Mouse (Mus musculus): ENCODE measurements around the gene Tmem120b. TPM values are rescaled to one million over a fixed set of nuclear protein-coding genes. Genes with fewer than 3 reads are reported as not detected.
A peak's percentile ranks its signal among the peaks of the same experiment; 100 is the strongest.

Tmem120b gene
- total RNA-seq (2021) = 10 to 100 TPM; 16.0 to 16.2 TPM
- long read RNA-seq, experiment 1, transcript Tmem120b-201 (12 exons, 2,164 nt) = major isoform, 6 of 12 reads
- long read RNA-seq, experiment 1, partial matches to known transcripts = 1 of 12 reads
- long read RNA-seq, experiment 1, other reads (novel, unspliced or antisense) = 5 of 12 reads
- long read RNA-seq, experiment 2, transcript Tmem120b-201 (12 exons, 2,164 nt) = major isoform, 6 of 14 reads
- long read RNA-seq, experiment 2, partial matches to known transcripts = 3 of 14 reads
- long read RNA-seq, experiment 2, other reads (novel, unspliced or antisense) = 5 of 14 reads

- intact Hi-C loops (cut with DNase I) = loop anchor here (5.0 kb wide), 1 partner anchor 84 kb away; no protein-coding TSS in a partner anchor
- TF ChIP-seq CTCF (IDR thresholded peaks at IDR 0.05) = no peak
- DNase-seq (ENCODE audit: extremely low spot score in 1 of 2, low spot score in 2 of 2) = no peak
- Histone ChIP-seq H3K27ac (no peak within 1 kb of the TSS), H3K4me3 (no peak within 1 kb of the TSS)
Observed at GRCm38 (mm10) chr5:123068115-123068514, at the start of gene Tmem120b. Gene Tmem120b, plus strand, starts transcription at chr5:123068415.

- Histone ChIP-seq H3K27ac (peak overlapping the region; percentile 64), H3K4me3 (no peak overlapping the region)
- no peak for TF ChIP-seq CTCF (IDR thresholded peaks at IDR 0.05)
- no peak for DNase-seq (ENCODE audit: extremely low spot score in 1 of 2, low spot score in 2 of 2)
- intact Hi-C loops (cut with DNase I) = no loop called here
Observed at GRCm38 (mm10) chr5:123019336-123020016, 48.7 kb upstream of the Tmem120b start.

- H3K27ac ChIP-seq = no peak overlapping the region
- H3K4me3 ChIP-seq = no peak overlapping the region
- TF ChIP-seq CTCF (IDR thresholded peaks at IDR 0.05) = no peak
- intact Hi-C loops (cut with DNase I) = no loop called here
- DNase-seq (ENCODE audit: extremely low spot score in 1 of 2, low spot score in 2 of 2) = no peak
Observed at GRCm38 (mm10) chr5:123020426-123020825, 47.8 kb upstream of the Tmem120b start.

GRCm38 (mm10) chr5:123021438-123021837, 46.8 kb upstream of the Tmem120b start:
- intact Hi-C loops (cut with DNase I) = no loop called here

DNA sequence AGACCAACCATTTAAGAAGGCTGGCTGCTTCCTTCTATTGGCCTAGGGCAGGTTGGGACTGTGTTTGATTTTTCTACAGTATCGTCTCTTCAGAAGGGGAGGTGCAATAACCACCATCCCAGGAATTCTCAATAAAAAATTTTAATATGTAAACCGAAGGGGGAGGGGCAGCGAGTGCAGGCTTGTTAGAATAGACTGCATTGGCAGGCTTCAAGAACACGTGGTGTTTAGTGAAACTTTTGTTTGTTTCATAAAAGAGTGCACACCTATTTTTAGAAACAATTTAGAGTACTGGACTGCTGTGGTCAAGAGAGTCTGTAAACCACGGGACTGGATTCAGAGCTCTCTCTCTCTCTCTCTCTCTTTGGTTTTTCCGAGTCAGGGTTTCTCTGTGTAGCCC, 45.2 kb upstream of the Tmem120b start:
- intact Hi-C loops (cut with DNase I) = no loop called here
- H3K4me3 ChIP-seq = no peak overlapping the region

More at GRCm38 (mm10) chr5:123021438-123021837, 46.8 kb upstream of the Tmem120b start:
- Histone ChIP-seq H3K4me3 (no peak overlapping the region), H3K27ac (no peak overlapping the region)
- TF ChIP-seq CTCF (IDR thresholded peaks at IDR 0.05) = no peak
- DNase-seq (ENCODE audit: extremely low spot score in 1 of 2, low spot score in 2 of 2) = no peak

DNA sequence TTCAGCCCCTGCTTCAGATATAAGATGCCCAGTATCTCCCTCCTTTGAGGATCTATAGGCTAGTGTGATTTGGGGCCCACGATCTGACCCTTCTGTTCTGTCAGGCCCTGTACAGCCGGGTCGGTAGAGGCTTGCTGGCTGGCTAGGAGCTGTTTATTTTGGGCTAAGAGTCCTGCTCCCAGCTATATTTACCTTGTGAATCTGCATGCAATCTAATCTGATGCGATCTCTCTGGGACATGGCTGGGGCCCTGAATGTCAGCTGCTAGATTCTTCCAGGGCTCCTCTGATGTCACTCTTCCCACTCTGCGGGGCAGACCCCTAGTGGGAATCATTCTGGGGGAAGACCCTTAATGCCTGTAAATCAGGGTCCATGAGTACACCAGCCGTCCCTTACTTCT, 43.9 kb upstream of the Tmem120b start:
- no peak overlapping the region for H3K27ac ChIP-seq
- no peak overlapping the region for H3K4me3 ChIP-seq
- no peak for TF ChIP-seq CTCF (IDR thresholded peaks at IDR 0.05)
- intact Hi-C loops (cut with DNase I) = no loop called here
- no peak for DNase-seq (ENCODE audit: extremely low spot score in 1 of 2, low spot score in 2 of 2)

More for the DNA sequence above, 45.2 kb upstream of the Tmem120b start:
- DNase-seq (ENCODE audit: extremely low spot score in 1 of 2, low spot score in 2 of 2) = no peak
- TF ChIP-seq CTCF (IDR thresholded peaks at IDR 0.05) = no peak
- H3K27ac ChIP-seq = no peak overlapping the region

GRCm38 (mm10) chr5:123024965-123025573, 43.1 kb upstream of the Tmem120b start:
- intact Hi-C loops (cut with DNase I) = no loop called here
- TF ChIP-seq CTCF (IDR thresholded peaks at IDR 0.05) = no peak
- H3K4me3 ChIP-seq = no peak overlapping the region
- H3K27ac ChIP-seq = no peak overlapping the region
- DNase-seq (ENCODE audit: extremely low spot score in 1 of 2, low spot score in 2 of 2) = no peak

DNA sequence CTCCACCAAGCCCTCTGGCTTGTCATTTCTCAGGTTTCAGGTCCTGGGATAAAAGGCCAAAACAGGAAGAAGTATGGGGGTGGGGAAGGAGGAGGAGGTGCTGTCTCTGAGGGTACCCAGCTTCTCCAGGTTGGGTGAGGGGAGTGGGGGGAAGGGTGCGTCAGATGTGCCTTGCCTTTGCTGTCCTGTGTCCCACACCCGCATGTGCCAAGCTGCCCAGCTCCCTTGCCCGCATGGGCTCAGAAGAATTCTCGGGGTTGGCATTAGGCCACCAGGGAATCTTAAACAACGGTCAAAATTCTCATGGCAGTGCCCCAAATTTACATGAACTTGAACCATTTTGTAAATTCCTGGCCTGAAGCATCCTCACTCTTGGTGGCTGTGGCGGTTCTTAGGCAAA, 41.8 kb upstream of the Tmem120b start:
- H3K27ac ChIP-seq = no peak overlapping the region
- no peak overlapping the region for H3K4me3 ChIP-seq
- intact Hi-C loops (cut with DNase I) = no loop called here
- DNase-seq (ENCODE audit: extremely low spot score in 1 of 2, low spot score in 2 of 2) = no peak
- no peak for TF ChIP-seq CTCF (IDR thresholded peaks at IDR 0.05)

DNA sequence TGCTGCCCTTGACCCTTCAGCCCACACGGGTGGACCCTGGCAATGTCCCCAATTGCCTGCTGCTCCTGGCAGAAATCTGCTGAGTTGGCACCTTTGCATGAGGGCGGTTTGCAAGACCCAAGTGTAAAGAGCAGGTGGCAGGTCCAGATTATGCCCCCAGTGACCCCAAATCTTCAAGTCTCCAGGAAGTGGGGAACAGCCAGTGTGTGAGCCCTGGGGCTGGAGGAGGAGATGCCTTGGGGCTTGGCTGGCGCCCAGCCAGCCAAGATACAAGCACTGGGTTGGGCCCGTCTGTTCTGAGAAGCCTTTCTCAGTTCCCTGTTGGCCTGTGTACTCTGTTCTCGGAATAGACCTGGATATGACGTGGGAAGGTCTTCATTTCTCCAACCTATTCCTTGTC, 40.8 kb upstream of the Tmem120b start:
- no peak overlapping the region for H3K4me3 ChIP-seq
- no peak for TF ChIP-seq CTCF (IDR thresholded peaks at IDR 0.05)
- intact Hi-C loops (cut with DNase I) = no loop called here
- no peak overlapping the region for H3K27ac ChIP-seq
- DNase-seq (ENCODE audit: extremely low spot score in 1 of 2, low spot score in 2 of 2) = no peak

DNA sequence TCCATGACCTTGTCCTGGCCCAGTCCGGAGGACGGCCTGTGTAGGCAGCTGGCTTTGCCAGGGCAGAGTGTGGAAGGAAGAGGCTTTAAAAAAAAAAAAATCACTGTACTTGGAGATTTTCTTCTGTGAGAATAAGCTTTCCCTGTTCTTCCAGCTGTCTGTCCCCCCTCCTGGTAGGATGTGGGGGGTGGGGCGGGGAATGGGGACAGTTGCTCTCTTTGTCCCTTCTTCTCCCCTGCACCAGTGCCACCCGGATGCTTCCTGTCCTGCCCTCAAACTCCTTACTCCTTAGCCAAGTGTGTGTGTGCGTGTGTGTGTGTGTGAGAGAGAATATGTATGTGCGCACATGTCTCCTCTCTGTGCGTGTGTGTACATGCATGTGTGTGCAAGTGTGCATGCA, 38.5 kb upstream of the Tmem120b start:
- intact Hi-C loops (cut with DNase I) = no loop called here
- no peak for TF ChIP-seq CTCF (IDR thresholded peaks at IDR 0.05)
- H3K4me3 ChIP-seq = no peak overlapping the region
- no peak overlapping the region for H3K27ac ChIP-seq
- DNase-seq (ENCODE audit: extremely low spot score in 1 of 2, low spot score in 2 of 2) = no peak

- no peak for DNase-seq (ENCODE audit: extremely low spot score in 1 of 2, low spot score in 2 of 2)
- intact Hi-C loops (cut with DNase I) = no loop called here
- TF ChIP-seq CTCF (IDR thresholded peaks at IDR 0.05) = no peak; the same call in none of the 2 replicates
Observed at GRCm38 (mm10) chr5:123031312-123031711, 36.9 kb upstream of the Tmem120b start.

GRCm38 (mm10) chr5:123033646-123034160, 34.5 kb upstream of the Tmem120b start:
- Histone ChIP-seq H3K27ac (no peak overlapping the region), H3K4me3 (no peak overlapping the region)
- no peak for TF ChIP-seq CTCF (IDR thresholded peaks at IDR 0.05)
- intact Hi-C loops (cut with DNase I) = no loop called here
- DNase-seq (ENCODE audit: extremely low spot score in 1 of 2, low spot score in 2 of 2) = no peak

More at GRCm38 (mm10) chr5:123031312-123031711, 36.9 kb upstream of the Tmem120b start:
- H3K4me3 ChIP-seq = no peak overlapping the region
- H3K27ac ChIP-seq = no peak overlapping the region

All from left cerebral cortex, adult 2 months (tissue).